Mouse (Mus musculus) intestine, embryonic 16.5 days (tissue): Measurements from ENCODE around the gene Parp6. TPM values are rescaled to one million over a fixed set of nuclear protein-coding genes. Genes with fewer than 3 reads are reported as not detected.

Source experiments
- ATAC-seq: fragments of 200-750 bp; cut with Nextera tagmentation; 2 replicates; pipeline ENCODE4 v1.8.0; 2017; ENCODE audit warnings: moderate TSS enrichment, moderate library complexity
- H3K27ac ChIP-seq: fragments of 300-500 bp; sonication (generic); 2 replicates; pipeline ENCODE4 v1.5.1; 2014; ENCODE audit warnings: mild to moderate bottlenecking, low read length
- H3K27me3 ChIP-seq: fragments of 300-500 bp; sonication (generic); replicated peaks from 2 replicates; pipeline ENCODE4 v1.6.1; 2014; ENCODE audit warnings: low read length, control low read depth, mixed read lengths; ENCODE audit not compliant: control insufficient read depth, insufficient read depth
- H3K36me3 ChIP-seq: fragments of 300-500 bp; sonication (generic); 2 replicates; pipeline ENCODE4 v1.6.1; 2014; ENCODE audit warnings: low read length, control low read depth; ENCODE audit not compliant: control insufficient read depth, insufficient read depth
- H3K4me1 ChIP-seq: fragments of 300-500 bp; sonication (generic); 2 replicates; pipeline ENCODE4 v1.6.1; 2014; ENCODE audit warnings: low read length, control low read depth, mixed read lengths; ENCODE audit not compliant: control insufficient read depth, insufficient read depth
- H3K4me2 ChIP-seq: fragments of 300-500 bp; sonication (generic); 2 replicates; pipeline ENCODE4 v1.6.1; 2014; ENCODE audit warnings: low read depth, low read length, control low read depth
- H3K4me3 ChIP-seq: fragments of 300-500 bp; sonication (generic); 2 replicates; pipeline ENCODE4 v1.5.1; 2014; ENCODE audit warnings: mild to moderate bottlenecking, low read length
- H3K9ac ChIP-seq: fragments of 300-500 bp; sonication (generic); 2 replicates; pipeline ENCODE4 v1.6.1; 2014; ENCODE audit warnings: low read depth, low read length
- H3K9me3 ChIP-seq: fragments of 300-500 bp; sonication (generic); 2 replicates; pipeline ENCODE4 v1.6.1; 2016; ENCODE audit warnings: low read length, control low read depth; ENCODE audit not compliant: control insufficient read depth
- WGBS: fragments of 180-500 bp; shearing (Covaris S2); extraction: QIAGEN DNeasy Blood & Tissue Kit; methylation state at CpG from one replicate; pipeline ENCODE4 v1.1.7; 2014; 5-methylcytosine and 5-hydroxymethylcytosine counted together
- polyA plus RNA-seq: library from polyadenylated mRNA; unstranded; fragments of >200 nt; fragmentation: Nextera tagmentation; extraction: Ambion mirVana; gene quantifications from 2 replicates; pipeline ENCODE4 v1.2.1, GENCODE M21; 2015

The Parp6 gene
- polyA plus RNA-seq, 1 experiment from 2014 or later, result 20.2 TPM

DNA sequence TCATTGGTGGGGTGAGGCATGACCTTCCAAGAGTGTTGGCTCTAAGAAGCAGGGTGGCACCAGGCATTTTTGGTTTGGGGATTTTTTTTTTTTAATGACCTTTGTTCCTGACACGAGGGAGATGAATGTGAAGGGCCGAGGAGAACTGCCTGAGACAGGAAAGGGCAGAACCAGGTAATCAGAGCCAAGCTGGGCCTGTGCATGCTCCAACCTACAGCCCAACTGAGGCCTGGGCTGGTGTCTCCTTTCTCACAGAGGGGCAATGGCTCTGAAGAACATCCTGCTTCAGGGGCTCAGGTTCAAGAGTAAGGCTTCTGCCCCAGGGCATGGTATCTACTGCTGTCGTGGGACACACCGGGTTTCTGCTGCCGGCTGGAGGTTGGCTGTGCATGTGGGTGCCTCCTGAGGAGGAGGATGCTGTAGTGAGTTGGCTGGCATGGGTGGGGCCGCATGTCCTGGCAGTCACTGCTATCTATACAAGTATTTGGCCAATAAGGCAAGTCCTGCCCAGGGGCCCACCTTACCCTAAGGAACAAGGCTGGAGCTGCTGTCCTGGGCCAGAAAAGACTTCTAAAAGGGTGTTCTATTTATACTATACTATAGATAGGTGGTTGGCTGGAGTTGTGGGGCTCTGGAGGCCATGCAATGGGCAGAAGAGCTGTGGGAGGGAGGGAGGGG lies 44.4 kb downstream of the Parp6 start:
- peak overlapping the region; percentile 25; the same call in 1 of the 2 replicates for H3K27ac ChIP-seq
- H3K4me2 ChIP-seq, result peak overlapping the region; percentile 24; the same call in 1 of the 2 replicates
- 50% methylated on average over 6 of the region's 6 CpGs for WGBS
- H3K4me3 ChIP-seq, result no peak overlapping the region
- H3K27me3 ChIP-seq, result no peaks in the 10 kb centered on the region
- no peak for ATAC-seq
- peaks cover 52% of the 10 kb centered on the region for H3K4me1 ChIP-seq
- H3K9me3 ChIP-seq, result no peaks in the 10 kb centered on the region
- H3K36me3 ChIP-seq, result peaks cover 15% of the 10 kb centered on the region; the same call in 1 of the 2 replicates
- 0 out of 2 replicates have a peak overlapping the region, but pooled peaks have one; percentile 38 for H3K9ac ChIP-seq

DNA sequence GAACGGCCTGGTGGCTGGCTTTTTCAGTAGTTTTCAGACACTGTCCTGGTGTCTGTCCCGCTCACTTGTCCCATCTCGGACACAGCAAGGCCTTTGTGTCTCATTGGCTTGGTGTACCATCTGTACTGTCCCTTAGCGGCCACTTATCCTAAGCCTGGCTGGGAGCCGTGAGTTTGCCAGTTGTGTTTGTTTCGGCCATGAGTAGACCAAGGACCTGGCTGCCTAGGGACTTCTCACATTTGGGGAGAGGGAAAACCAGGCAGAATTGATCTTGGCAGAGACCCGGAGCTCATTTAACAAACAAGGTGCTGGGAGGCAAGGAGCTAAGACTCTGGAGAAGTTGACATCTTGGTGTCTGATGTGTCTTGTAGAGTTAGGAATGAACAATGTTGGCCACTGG lies 46.1 kb downstream of the Parp6 start:
- no peak overlapping the region for H3K4me3 ChIP-seq
- no peaks in the 10 kb centered on the region for H3K27me3 ChIP-seq
- H3K27ac ChIP-seq, result no peak overlapping the region
- WGBS, result 77% methylated on average over 7 of the region's 7 CpGs
- ATAC-seq, result no peak
- no peak overlapping the region for H3K4me2 ChIP-seq
- no peaks in the 10 kb centered on the region for H3K9me3 ChIP-seq
- H3K4me1 ChIP-seq, result peaks cover 48% of the 10 kb centered on the region
- peaks cover 20% of the 10 kb centered on the region; the same call in 1 of the 2 replicates for H3K36me3 ChIP-seq
- H3K9ac ChIP-seq, result no peak overlapping the region

DNA sequence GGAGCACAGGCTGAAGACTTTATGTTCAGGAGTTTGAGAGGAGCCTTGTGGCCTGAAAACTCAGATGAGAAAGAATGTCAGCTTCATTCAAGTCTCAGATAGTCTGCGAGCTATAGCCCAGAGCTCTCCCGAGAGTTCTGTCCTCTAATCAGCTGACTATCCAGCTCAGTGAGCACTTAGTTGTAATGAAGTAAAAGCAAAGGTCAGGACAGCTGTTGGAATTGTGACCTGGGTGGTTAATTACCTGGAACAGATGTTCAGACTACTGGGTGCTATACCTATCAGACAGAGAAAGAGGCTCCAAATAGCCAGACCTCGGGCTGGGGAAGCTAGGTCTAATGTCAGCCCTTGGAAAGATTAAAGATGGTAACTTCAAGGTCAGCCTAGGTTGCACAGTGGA lies 46.9 kb downstream of the Parp6 start:
- Histone ChIP-seq H3K9me3 (no peaks in the 10 kb centered on the region), H3K36me3 (peaks cover 20% of the 10 kb centered on the region; the same call in 1 of the 2 replicates)

GRCm38 (mm10) chr9:59664664-59665256 lies 47.7 kb downstream of the Parp6 start:
- no peak overlapping the region for H3K9ac ChIP-seq
- peaks cover 36% of the 10 kb centered on the region for H3K4me1 ChIP-seq
- H3K4me3 ChIP-seq, result no peak overlapping the region
- H3K27ac ChIP-seq, result peak overlapping the region; percentile 25; the same call in 1 of the 2 replicates
- H3K4me2 ChIP-seq, result no peak overlapping the region
- H3K36me3 ChIP-seq, result peaks cover 20% of the 10 kb centered on the region; the same call in 1 of the 2 replicates
- WGBS, result 63% methylated on average over 4 of the region's 4 CpGs
- no peaks in the 10 kb centered on the region for H3K27me3 ChIP-seq
- peak; percentile 20; the same call in 1 of the 2 replicates for ATAC-seq
- no peaks in the 10 kb centered on the region for H3K9me3 ChIP-seq

More for the DNA sequence above, 46.9 kb downstream of the Parp6 start:
- peak overlapping the region; percentile 47 for H3K27ac ChIP-seq
- 57% methylated on average over 3 of the region's 3 CpGs for WGBS
- H3K9ac ChIP-seq, result no peak overlapping the region
- no peak overlapping the region for H3K4me2 ChIP-seq
- ATAC-seq, result peak; percentile 25; the same call in 1 of the 2 replicates
- H3K4me1 ChIP-seq, result peaks cover 42% of the 10 kb centered on the region
- no peaks in the 10 kb centered on the region for H3K27me3 ChIP-seq
- H3K4me3 ChIP-seq, result no peak overlapping the region

DNA sequence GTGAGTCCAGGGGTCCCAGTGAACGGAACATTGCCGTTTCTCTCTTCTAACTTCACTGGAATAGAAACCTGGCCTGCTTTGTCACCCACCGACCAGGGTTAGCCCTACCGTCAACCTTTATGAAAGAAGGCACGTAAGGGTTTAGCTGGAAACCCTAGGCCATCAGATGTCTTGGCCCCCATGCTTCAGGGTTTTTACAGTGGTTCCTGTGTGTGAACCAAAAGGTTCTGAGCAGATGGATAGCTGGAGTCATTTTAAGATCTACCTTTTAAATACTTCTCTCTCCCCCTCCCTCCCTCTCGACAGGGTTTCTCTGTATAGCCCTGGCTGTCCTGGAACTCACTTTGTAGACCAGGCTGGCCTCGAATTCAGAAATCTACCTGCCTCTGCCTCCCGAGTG lies 48.9 kb downstream of the Parp6 start:
- Histone ChIP-seq H3K9ac (no peak overlapping the region), H3K27ac (no peak overlapping the region), H3K9me3 (no peaks in the 10 kb centered on the region), H3K36me3 (peaks cover 22% of the 10 kb centered on the region), H3K4me2 (no peak overlapping the region), H3K4me1 (peaks cover 24% of the 10 kb centered on the region), H3K4me3 (no peak overlapping the region), H3K27me3 (no peaks in the 10 kb centered on the region)
- no peak for ATAC-seq
- WGBS, result 88% methylated on average over 8 of the region's 8 CpGs

- Histone ChIP-seq H3K36me3 (peaks cover 28% of the 10 kb centered on the region), H3K27ac (no peak overlapping the region)
- 76% methylated on average over 1 of the region's 1 CpGs for WGBS
Observed at GRCm38 (mm10) chr9:59666813-59667212, 49.7 kb downstream of the Parp6 start.

DNA sequence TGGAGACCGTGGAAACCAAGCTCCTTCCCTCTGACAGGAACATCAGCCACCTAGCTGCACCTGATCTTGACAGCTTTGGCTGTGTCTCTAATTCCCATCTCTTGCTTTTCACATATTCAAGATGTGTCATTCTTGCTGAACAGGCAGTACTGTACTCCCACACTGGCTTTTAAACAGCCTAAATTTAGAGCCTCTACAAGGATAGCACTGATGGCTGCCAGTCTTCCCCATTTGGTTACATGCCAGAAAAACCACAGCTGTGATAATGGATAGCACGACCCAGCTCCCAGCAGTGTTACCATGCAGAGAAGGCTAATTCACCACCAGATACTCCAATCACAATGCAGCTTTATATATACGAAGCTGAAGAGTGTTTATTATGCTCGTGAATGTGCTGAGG lies 50.2 kb downstream of the Parp6 start:
- 51% methylated on average over 4 of the region's 4 CpGs for WGBS
- Histone ChIP-seq H3K9ac (no peak overlapping the region), H3K36me3 (peaks cover 32% of the 10 kb centered on the region), H3K4me1 (peaks cover 16% of the 10 kb centered on the region), H3K27ac (no peak overlapping the region), H3K9me3 (no peaks in the 10 kb centered on the region), H3K4me3 (no peak overlapping the region), H3K27me3 (no peaks in the 10 kb centered on the region), H3K4me2 (no peak overlapping the region)
- no peak for ATAC-seq

More at GRCm38 (mm10) chr9:59666813-59667212, 49.7 kb downstream of the Parp6 start:
- peaks cover 16% of the 10 kb centered on the region for H3K4me1 ChIP-seq
- H3K27me3 ChIP-seq, result no peaks in the 10 kb centered on the region
- no peak overlapping the region for H3K4me2 ChIP-seq
- H3K9me3 ChIP-seq, result no peaks in the 10 kb centered on the region
- H3K4me3 ChIP-seq, result no peak overlapping the region
- no peak for ATAC-seq
- no peak overlapping the region for H3K9ac ChIP-seq

GRCm38 (mm10) chr9:59667904-59668303 lies 50.8 kb downstream of the Parp6 start:
- Histone ChIP-seq H3K27me3 (no peaks in the 10 kb centered on the region), H3K4me3 (no peak overlapping the region), H3K9me3 (no peaks in the 10 kb centered on the region), H3K4me1 (peaks cover 14% of the 10 kb centered on the region), H3K4me2 (no peak overlapping the region), H3K9ac (no peak overlapping the region), H3K36me3 (peaks cover 32% of the 10 kb centered on the region), H3K27ac (no peak overlapping the region)
- ATAC-seq, result no peak
- 63% methylated on average over 6 of the region's 6 CpGs for WGBS

DNA sequence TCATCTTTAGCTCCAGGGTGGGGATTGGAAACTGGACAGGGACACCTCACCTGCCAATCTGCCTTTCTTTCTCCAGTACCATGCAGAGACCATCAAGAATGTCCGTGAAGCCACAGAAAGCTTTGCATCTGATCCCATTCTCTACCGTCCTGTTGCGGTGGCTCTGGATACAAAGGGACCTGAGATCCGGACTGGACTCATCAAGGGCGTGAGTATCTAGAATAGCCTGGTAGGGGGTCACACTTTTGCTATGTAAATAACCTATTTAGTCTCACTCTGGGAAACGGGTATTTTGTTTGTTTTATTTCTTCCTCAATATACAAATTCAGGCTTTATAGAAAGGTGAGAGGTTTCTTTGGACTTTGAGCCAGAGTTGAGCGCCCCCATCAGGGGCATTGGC lies 51.4 kb downstream of the Parp6 start:
- no peak overlapping the region for H3K4me2 ChIP-seq
- H3K4me3 ChIP-seq, result no peak overlapping the region
- H3K4me1 ChIP-seq, result peaks cover 9% of the 10 kb centered on the region
- WGBS, result 85% methylated on average over 7 of the region's 7 CpGs
- ATAC-seq, result no peak
- H3K9me3 ChIP-seq, result no peaks in the 10 kb centered on the region
- H3K36me3 ChIP-seq, result peaks cover 29% of the 10 kb centered on the region
- H3K27me3 ChIP-seq, result no peaks in the 10 kb centered on the region
- H3K27ac ChIP-seq, result no peak overlapping the region
- no peak overlapping the region for H3K9ac ChIP-seq
